Mouse (Mus musculus) testis, adult 10 weeks (tissue): ENCODE data around the gene Nfatc4. TPM values are rescaled to one million over a fixed set of nuclear protein-coding genes. Genes with fewer than 3 reads are reported as not detected.

Experiments
- polyA plus RNA-seq: library from polyadenylated mRNA; stranded (reverse); fragments of 350-450 nt; fragmentation: Illumina TruSeq; extraction: RNeasy Lipid Tissue Mini Kit (QIAGEN cat#74804); gene quantifications from one replicate; pipeline ENCODE4 v1.2.3, GENCODE M21; 2014; ENCODE audit warnings: low read depth, low replicate concordance

Gene Nfatc4
- polyA plus RNA-seq, result 0.11 TPM

GRCm38 (mm10) chr14:55822991-55823762, at the start of gene Nfatc4:
TSS of gene Nfatc4 (plus strand) at chr14:55823144.

DNA sequence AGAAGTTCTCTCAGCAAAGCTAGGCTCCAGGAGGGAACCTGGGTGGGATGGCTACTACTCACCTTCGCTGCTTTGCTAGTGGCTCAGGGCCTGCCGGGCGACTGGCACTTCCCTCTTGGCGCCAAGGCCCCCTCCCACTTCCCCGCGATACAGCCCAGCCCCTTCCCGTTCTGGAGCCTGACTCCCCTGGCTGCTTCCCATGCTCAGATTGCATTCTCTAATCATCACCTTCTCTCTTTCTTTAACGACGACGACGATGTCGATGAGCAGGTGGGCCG, 39.0 kb upstream of the Nfatc4 start, which contains the start of gene Adcy4:
Gene Adcy4, minus strand, starts transcription at position 138 of the 278 bp plus-strand sequence.

GRCm38 (mm10) chr14:55788256-55789050, 34.5 kb upstream of the Nfatc4 start, which contains the start of gene Ripk3:
TSS of gene Ripk3 (minus strand) at chr14:55788865.

GRCm38 (mm10) chr14:55853621-55854285, 30.8 kb downstream of the Nfatc4 start, which contains the start of gene Nynrin:
TSS of gene Nynrin (plus strand) at chr14:55854010.

Other genes with a start within 250 kb of the Nfatc4 start
- not detected for gene Fitm1, start 247.5 kb upstream of the Nfatc4 start, polyA plus RNA-seq
- 25.6 TPM for gene Psme1, start 245.0 kb upstream of the Nfatc4 start, polyA plus RNA-seq
- gene Emc9, start 237.8 kb upstream of the Nfatc4 start, polyA plus RNA-seq, result 2.7 TPM
- 17.0 TPM for gene Psme2, start 232.0 kb upstream of the Nfatc4 start, polyA plus RNA-seq
- gene Rnf31, start 231.4 kb upstream of the Nfatc4 start, polyA plus RNA-seq, result 2.1 TPM
- 2.6 TPM for gene Irf9, start 219.6 kb upstream of the Nfatc4 start, polyA plus RNA-seq
- 8.3 TPM for gene Rec8, start 205.1 kb upstream of the Nfatc4 start, polyA plus RNA-seq
- 67.7 TPM for gene Ipo4, start 187.2 kb upstream of the Nfatc4 start, polyA plus RNA-seq
- 1.6 TPM for gene Gm49378, start 185.2 kb upstream of the Nfatc4 start, polyA plus RNA-seq
- 5.9 TPM for gene Tm9sf1, start 179.3 kb upstream of the Nfatc4 start, polyA plus RNA-seq
- 45.9 TPM for gene Tssk4, start 173.0 kb upstream of the Nfatc4 start, polyA plus RNA-seq
- 4.4 TPM for gene Mdp1, start 162.6 kb upstream of the Nfatc4 start, polyA plus RNA-seq
- 54.2 TPM for gene Gmpr2, start 151.2 kb upstream of the Nfatc4 start, polyA plus RNA-seq
- gene Nedd8, start 151.0 kb upstream of the Nfatc4 start, polyA plus RNA-seq, result 54.1 TPM
- 18.0 TPM for gene Tinf2, start 141.3 kb upstream of the Nfatc4 start, polyA plus RNA-seq
- not detected for gene Tgm1, start 109.2 kb upstream of the Nfatc4 start, polyA plus RNA-seq
- gene Rabggta, start 100.9 kb upstream of the Nfatc4 start, polyA plus RNA-seq, result 0.35 TPM
- 45.7 TPM for gene Dhrs1, start 77.5 kb upstream of the Nfatc4 start, polyA plus RNA-seq
- 53.9 TPM for gene Nop9, start 77.5 kb upstream of the Nfatc4 start, polyA plus RNA-seq
- not detected for gene Cideb, start 64.7 kb upstream of the Nfatc4 start, polyA plus RNA-seq
- not detected for gene Ltb4r2, start 61.7 kb upstream of the Nfatc4 start, polyA plus RNA-seq
- gene Ltb4r1, start 57.2 kb upstream of the Nfatc4 start, polyA plus RNA-seq, result not detected
- 0.06 TPM for gene Adcy4, start 39.0 kb upstream of the Nfatc4 start, polyA plus RNA-seq
- gene Ripk3, start 34.3 kb upstream of the Nfatc4 start, polyA plus RNA-seq, result 0.69 TPM
- gene Nynrin, start 30.9 kb downstream of the Nfatc4 start, polyA plus RNA-seq, result 0.03 TPM
- 0.38 TPM for gene Cbln3, start 61.2 kb downstream of the Nfatc4 start, polyA plus RNA-seq
- 2.2 TPM for gene Khnyn, start 61.8 kb downstream of the Nfatc4 start, polyA plus RNA-seq
- 15.9 TPM for gene Sdr39u1, start 77.1 kb downstream of the Nfatc4 start, polyA plus RNA-seq
- not detected for gene Cma1, start 121.5 kb downstream of the Nfatc4 start, polyA plus RNA-seq
- not detected for gene Cma2, start 127.8 kb downstream of the Nfatc4 start, polyA plus RNA-seq
- gene Mcpt1, start 194.8 kb downstream of the Nfatc4 start, polyA plus RNA-seq, result not detected
- gene Mcpt9, start 207.4 kb downstream of the Nfatc4 start, polyA plus RNA-seq, result not detected
- gene Mcpt2, start 218.9 kb downstream of the Nfatc4 start, polyA plus RNA-seq, result not detected
- 0.25 TPM for gene Mcpt4, start 239.2 kb downstream of the Nfatc4 start, polyA plus RNA-seq